Mouse (Mus musculus) liver, adult 2 months (tissue): ENCODE data around the gene Ftcd. TPM values are rescaled to one million over a fixed set of nuclear protein-coding genes. Genes with fewer than 3 reads are reported as not detected.

Experiments used
- DNase-seq: peaks from one replicate; pipeline ENCODE4 v3.0.0-alpha.2; 2011; ENCODE audit warnings: low read depth, low spot score; ENCODE audit errors: extremely low read depth
- H3K27ac ChIP-seq: fragments of 200-500 bp; replicated peaks from 2 replicates; pipeline ENCODE4 v1.5.1; 2012; ENCODE audit warnings: low read depth, mild to moderate bottlenecking, control low read depth, inconsistent platforms, low read length; ENCODE audit not compliant: insufficient read depth
- H3K27me3 ChIP-seq: fragments of 200-500 bp; 2 replicates; pipeline ENCODE4 v1.6.1; 2012; ENCODE audit warnings: mild to moderate bottlenecking, moderate library complexity, low read length, inconsistent platforms; ENCODE audit not compliant: control insufficient read depth, insufficient read depth
- H3K36me3 ChIP-seq: fragments of 200-500 bp; 2 replicates; pipeline ENCODE4 v1.6.1; 2012; ENCODE audit warnings: low read length, inconsistent platforms; ENCODE audit not compliant: control insufficient read depth, insufficient read depth
- H3K4me1 ChIP-seq: fragments of 200-500 bp; 2 replicates; pipeline ENCODE4 v1.6.1; 2011; ENCODE audit warnings: low read length; ENCODE audit not compliant: control insufficient read depth, insufficient read depth
- H3K4me3 ChIP-seq: fragments of 200-500 bp; 2 replicates; pipeline ENCODE4 v1.5.1; 2011; ENCODE audit warnings: low read depth, mild to moderate bottlenecking, control low read depth, low read length, moderate library complexity; ENCODE audit not compliant: insufficient read depth
- H3K79me2 ChIP-seq: fragments of 200-500 bp; 2 replicates; pipeline ENCODE4 v1.6.1; 2012; ENCODE audit warnings: inconsistent platforms, mild to moderate bottlenecking, low read length, moderate library complexity; ENCODE audit not compliant: control insufficient read depth, insufficient read depth
- H3K9ac ChIP-seq: fragments of 200-500 bp; 2 replicates; pipeline ENCODE4 v1.6.1; 2012; ENCODE audit warnings: low read depth, mild to moderate bottlenecking, control low read depth, inconsistent platforms, low read length
- CTCF ChIP-seq: fragments of 200-500 bp; IDR thresholded peaks from 2 replicates; pipeline ENCODE4 v1.5.1; 2011; ENCODE audit warnings: low read depth, low read length, control low read depth
- POLR2A ChIP-seq: fragments of 200-500 bp; IDR thresholded peaks from 2 replicates; pipeline ENCODE4 v1.6.1; 2011; ENCODE audit warnings: low read length, control low read depth; ENCODE audit not compliant: insufficient read depth; ENCODE audit errors: extremely low read depth
- WGBS: fragments of 180-500 bp; shearing (Covaris S2); methylation state at CpG from one replicate; pipeline ENCODE4 v1.1.7; 2018; 5-methylcytosine and 5-hydroxymethylcytosine counted together
- polyA plus RNA-seq: library from polyadenylated mRNA; depleted of rRNA; stranded (reverse); fragments of >200 nt; gene quantifications from 2 replicates; pipeline ENCODE4 v1.2.3, GENCODE M21; 2012
- total RNA-seq: library from RNA; depleted of rRNA; stranded (reverse); fragments of >200 nt; gene quantifications from 2 replicates; pipeline ENCODE4 v1.2.3, GENCODE M21; 2014

Ftcd gene
- total and polyA plus RNA-seq, 2 experiments, result 335 to 676 TPM

- H3K27me3 ChIP-seq, result no peaks in the 10 kb centered on the region
- no peak for TF ChIP-seq CTCF
- no peak for TF ChIP-seq POLR2A
- H3K9ac ChIP-seq, result no peak overlapping the region
- H3K79me2 ChIP-seq, result no peaks in the 10 kb centered on the region
- no peak overlapping the region for H3K27ac ChIP-seq
- H3K36me3 ChIP-seq, result peaks cover 16% of the 10 kb centered on the region
- WGBS, result 90% methylated on average over 5 of the region's 5 CpGs
- H3K4me1 ChIP-seq, result no peaks in the 10 kb centered on the region
- DNase-seq, result no peak
- no peak overlapping the region for H3K4me3 ChIP-seq
Observed at GRCm38 (mm10) chr10:76554061-76554460, 21.4 kb upstream of the Ftcd start.

GRCm38 (mm10) chr10:76561972-76562371, 13.5 kb upstream of the Ftcd start, which contains the start of gene Spatc1l:
Gene Spatc1l, plus strand, starts transcription at chr10:76562272.
- no peak within 1 kb of the TSS for H3K9ac ChIP-seq

GRCm38 (mm10) chr10:76569996-76570685, 5.3 kb upstream of the Ftcd start:
- peak overlapping the region; percentile 77 for H3K27ac ChIP-seq
- H3K4me3 ChIP-seq, result peak overlapping the region; percentile 63
- H3K4me1 ChIP-seq, result peaks cover 23% of the 10 kb centered on the region
- no peaks in the 10 kb centered on the region for H3K27me3 ChIP-seq
- 0 out of 2 replicates have a peak, but pooled peaks have one; percentile 36 for TF ChIP-seq POLR2A
- TF ChIP-seq CTCF, result no peak
- peak overlapping the region; percentile 72 for H3K9ac ChIP-seq
- 34% methylated on average over 22 of the region's 22 CpGs for WGBS
- H3K36me3 ChIP-seq, result peaks cover 2% of the 10 kb centered on the region; the same call in 1 of the 2 replicates
- no peaks in the 10 kb centered on the region for H3K79me2 ChIP-seq
- peak; percentile 94 for DNase-seq

More at GRCm38 (mm10) chr10:76561972-76562371, 13.5 kb upstream of the Ftcd start, which contains the start of gene Spatc1l:
- Histone ChIP-seq H3K4me1 (no peaks in the 10 kb centered on the region), H3K4me3 (no peak within 1 kb of the TSS), H3K27me3 (no peaks in the 10 kb centered on the region), H3K27ac (no peak within 1 kb of the TSS), H3K36me3 (no peaks in the 10 kb centered on the region), H3K79me2 (no peaks in the 10 kb centered on the region)
- DNase-seq, result no peak
- 94% methylated on average over 10 of the region's 10 CpGs for WGBS
- TF ChIP-seq CTCF (no peak), POLR2A (no peak)

- Histone ChIP-seq H3K36me3 (peaks cover 2% of the 10 kb centered on the region; the same call in 1 of the 2 replicates), H3K79me2 (no peaks in the 10 kb centered on the region), H3K9ac (no peak overlapping the region), H3K4me3 (no peak overlapping the region), H3K27me3 (no peaks in the 10 kb centered on the region), H3K4me1 (peaks cover 24% of the 10 kb centered on the region), H3K27ac (peak overlapping the region; percentile 77)
- no peak for DNase-seq
- TF ChIP-seq CTCF (no peak), POLR2A (no peak)
- WGBS, result 86% methylated on average over 2 of the region's 2 CpGs
Observed at GRCm38 (mm10) chr10:76571070-76571469, 4.4 kb upstream of the Ftcd start.

GRCm38 (mm10) chr10:76572151-76572550, 3.3 kb upstream of the Ftcd start:
- Histone ChIP-seq H3K27me3 (no peaks in the 10 kb centered on the region), H3K9ac (no peak overlapping the region), H3K79me2 (no peaks in the 10 kb centered on the region), H3K27ac (peak overlapping the region; percentile 45), H3K4me1 (peaks cover 24% of the 10 kb centered on the region), H3K4me3 (no peak overlapping the region), H3K36me3 (peaks cover 2% of the 10 kb centered on the region; the same call in 1 of the 2 replicates)
- peak; percentile 92 for DNase-seq
- WGBS, result 18% methylated on average over 3 of the region's 3 CpGs
- no peak for TF ChIP-seq CTCF
- no peak for TF ChIP-seq POLR2A

GRCm38 (mm10) chr10:76576920-76577319, 1.5 kb downstream of the Ftcd start:
- Histone ChIP-seq H3K36me3 (peaks cover 8% of the 10 kb centered on the region; the same call in 1 of the 2 replicates), H3K4me1 (peaks cover 22% of the 10 kb centered on the region), H3K27ac (peak overlapping the region; percentile 95), H3K4me3 (peak overlapping the region; percentile 74), H3K79me2 (no peaks in the 10 kb centered on the region), H3K27me3 (no peaks in the 10 kb centered on the region), H3K9ac (peak overlapping the region; percentile 80)
- peak; percentile 94 for DNase-seq
- 22% methylated on average over 7 of the region's 7 CpGs for WGBS
- no peak for TF ChIP-seq CTCF
- no peak for TF ChIP-seq POLR2A
